Mouse (Mus musculus) c-Kit-positive CD71-positive TER-119-positive erythroid progenitor cells, embryonic 14.5 days (primary cell): ENCODE measurements around the gene Sorbs1.

ENCODE experiments used
- DNase-seq: peaks from one replicate; pipeline ENCODE4 v3.0.0-alpha.2; 2013; ENCODE audit warnings: low spot score

Gene Sorbs1

GRCm38 (mm10) chr19:40406661-40407060, 106.9 kb downstream of the Sorbs1 start:
- DNase-seq: no peak

- DNase-seq: no peak
Measured at GRCm38 (mm10) chr19:40405808-40406207, 107.8 kb downstream of the Sorbs1 start.

GRCm38 (mm10) chr19:40404582-40404981, 109.0 kb downstream of the Sorbs1 start:
- peak; percentile 27 for DNase-seq

DNA sequence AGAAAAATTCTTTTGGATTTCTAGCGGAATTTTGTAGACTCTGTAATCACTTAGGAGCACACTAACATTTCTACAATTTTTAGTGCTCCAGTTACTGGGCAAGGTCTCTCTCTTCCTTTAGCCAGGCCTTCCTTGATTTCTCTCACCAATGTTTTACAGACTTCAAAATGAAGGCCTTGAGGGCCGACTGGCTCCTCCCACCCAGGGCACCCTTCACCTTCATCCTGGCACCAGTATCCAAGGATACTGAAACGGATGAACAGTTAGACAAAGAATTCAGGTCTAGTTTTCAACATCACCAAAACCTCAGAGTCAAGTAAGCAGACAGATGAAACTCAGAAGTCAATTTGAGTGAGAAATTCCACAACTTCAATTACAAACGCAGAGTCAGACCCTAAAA, 109.6 kb downstream of the Sorbs1 start:
- DNase-seq: no peak

GRCm38 (mm10) chr19:40402155-40402963, 111.2 kb downstream of the Sorbs1 start:
- no peak for DNase-seq

DNA sequence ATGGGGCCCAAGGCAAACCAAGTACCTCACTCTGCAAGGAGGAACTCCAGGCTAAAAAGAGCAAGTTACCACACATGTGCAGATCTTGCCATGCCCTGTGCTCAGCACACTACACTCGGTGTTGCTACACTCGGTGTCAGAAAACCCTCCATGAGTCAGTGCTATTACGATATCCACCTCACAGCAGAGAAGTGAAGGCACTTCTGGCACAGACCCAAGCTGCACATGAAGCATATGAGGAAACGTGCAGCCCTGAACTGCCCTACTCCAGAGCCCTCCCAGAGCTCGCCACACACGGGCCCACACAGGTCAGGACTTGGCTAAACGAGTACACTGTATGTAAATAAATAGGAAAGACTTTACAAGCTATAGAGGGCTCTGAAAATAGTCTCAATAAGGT, 112.4 kb downstream of the Sorbs1 start:
- DNase-seq: no peak

- no peak for DNase-seq
Measured at GRCm38 (mm10) chr19:40400426-40401030, 113.1 kb downstream of the Sorbs1 start.

DNA sequence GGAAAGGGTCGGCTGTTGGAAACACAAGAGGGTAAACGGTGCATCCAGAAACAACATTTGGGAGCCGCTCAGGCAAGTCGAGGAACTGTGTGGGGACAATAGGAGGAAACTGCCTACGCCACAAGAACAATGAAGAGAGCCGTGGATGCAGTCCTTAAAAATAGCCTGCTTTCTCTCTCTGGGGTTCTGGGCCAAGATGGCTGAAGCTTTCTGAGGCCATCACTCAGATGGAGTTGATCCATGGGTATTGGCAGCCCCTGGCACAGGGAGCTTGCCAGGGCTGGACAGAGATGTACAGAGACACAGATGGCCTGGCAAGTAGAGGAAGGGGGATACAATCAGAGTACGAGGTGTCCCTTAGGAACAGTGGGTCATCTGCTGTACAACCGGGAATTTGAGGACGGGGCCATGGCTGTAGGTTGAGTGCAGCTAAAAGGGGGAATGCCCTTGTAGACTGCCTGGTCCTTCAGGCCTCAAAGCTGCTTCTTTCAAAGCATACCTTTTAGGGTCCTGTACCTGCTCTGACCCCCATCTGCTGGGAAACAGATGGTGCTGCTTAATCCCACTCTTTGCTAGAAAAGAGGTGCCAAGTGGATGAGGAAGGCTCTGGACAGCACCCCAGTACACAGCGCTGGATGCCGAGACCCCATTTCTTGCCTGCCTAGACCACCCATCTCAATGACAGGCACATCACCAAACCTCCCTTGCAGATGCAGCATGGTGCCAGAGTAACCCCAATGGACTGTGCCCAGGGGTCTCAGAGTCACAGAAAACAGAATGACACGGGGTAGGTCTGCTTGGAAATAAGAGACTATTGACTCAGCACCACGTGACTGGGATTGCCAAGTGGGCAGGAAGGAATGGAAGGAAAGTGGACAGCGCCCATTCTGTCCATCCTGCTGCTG, 117.6 kb downstream of the Sorbs1 start:
- DNase-seq: no peak

DNA sequence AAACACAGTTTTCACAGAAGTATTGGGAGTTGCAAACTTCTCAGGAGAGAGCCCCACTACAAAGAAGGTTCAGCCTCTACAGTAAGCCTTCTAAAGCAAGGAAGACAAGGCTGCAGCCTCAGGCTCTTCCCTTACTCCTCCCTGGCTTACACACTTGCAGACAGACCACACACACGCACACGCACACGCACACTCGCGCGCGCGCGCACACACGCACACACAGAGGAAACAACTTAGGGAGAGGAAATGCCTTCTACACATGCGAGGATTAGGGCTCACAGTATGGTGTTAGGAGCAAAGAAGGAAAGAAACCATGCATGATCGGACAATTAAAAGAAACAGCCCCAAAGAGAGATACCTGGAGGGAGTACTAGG, 118.3 kb downstream of the Sorbs1 start:
- no peak for DNase-seq

- no peak for DNase-seq
Measured at GRCm38 (mm10) chr19:40394555-40395320, 118.8 kb downstream of the Sorbs1 start.

DNA sequence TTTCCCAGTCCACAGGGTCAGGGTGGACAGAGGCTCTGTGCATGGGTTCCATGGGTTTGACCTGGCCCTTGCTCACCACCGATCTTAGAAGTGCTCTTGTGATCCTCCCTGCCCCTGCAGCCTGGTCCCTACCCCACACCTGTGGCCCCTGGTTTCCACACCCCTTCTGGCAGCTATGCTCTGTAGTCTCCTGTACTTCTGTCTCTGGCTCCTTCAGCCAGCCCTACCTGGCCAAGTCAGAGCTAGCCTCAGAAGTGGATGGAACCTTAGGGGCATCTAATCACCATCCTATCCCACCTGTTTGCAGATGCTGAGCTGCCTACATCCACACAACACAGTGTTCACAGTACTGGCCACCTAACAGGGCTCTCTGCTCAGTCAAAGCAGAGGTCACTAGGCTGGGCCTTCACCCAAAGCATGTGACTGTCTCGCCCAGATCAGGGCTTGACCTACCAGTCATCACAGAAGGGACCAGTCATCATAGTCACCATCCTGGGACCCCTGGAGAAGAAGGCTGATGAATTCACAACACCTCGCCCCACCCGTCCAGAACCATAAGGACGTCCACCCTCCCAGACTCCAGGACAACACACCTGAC, 120.7 kb downstream of the Sorbs1 start:
- no peak for DNase-seq

DNA sequence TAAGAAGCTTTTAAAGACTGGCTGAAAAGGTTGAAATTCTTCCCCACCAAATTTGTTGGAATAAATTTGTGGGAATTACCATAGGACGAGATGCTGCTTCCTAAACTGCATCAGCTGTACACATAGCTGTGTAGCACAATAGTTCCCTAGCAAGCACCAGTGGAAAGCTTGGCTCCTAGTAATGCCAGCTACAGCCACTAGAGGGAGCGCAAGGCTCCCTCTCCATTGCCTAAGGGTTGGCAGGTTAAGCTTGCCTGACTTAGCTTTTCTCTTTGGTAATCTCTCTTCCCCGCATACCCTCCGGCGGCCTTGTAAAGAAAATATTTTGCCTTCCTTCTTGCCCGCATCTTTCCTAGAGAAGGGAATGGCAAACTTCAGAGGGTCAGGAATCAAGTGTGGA, 122.1 kb downstream of the Sorbs1 start:
- peak; percentile 71 for DNase-seq

DNA sequence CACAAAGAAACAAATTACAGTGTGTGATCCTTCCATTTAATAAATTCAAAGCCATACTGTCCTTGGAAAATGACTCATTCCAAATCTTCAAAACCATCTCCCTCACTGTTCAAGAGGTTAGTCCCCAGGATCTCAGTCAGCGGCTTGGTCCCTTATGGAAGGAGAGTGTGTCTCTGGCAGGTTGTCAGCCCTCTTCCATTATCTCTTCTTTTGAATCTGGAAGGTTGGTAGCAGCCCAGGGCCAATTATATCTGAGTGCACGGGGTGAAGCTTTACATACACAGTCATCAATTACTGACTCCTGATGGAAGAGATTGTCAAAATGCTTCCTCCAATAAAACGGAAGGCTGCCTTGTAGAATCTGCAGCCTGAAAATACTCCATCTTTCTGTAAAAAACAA, 126.7 kb downstream of the Sorbs1 start:
- DNase-seq: no peak

- DNase-seq: no peak
Measured at GRCm38 (mm10) chr19:40385334-40385733, 128.2 kb downstream of the Sorbs1 start.

DNA sequence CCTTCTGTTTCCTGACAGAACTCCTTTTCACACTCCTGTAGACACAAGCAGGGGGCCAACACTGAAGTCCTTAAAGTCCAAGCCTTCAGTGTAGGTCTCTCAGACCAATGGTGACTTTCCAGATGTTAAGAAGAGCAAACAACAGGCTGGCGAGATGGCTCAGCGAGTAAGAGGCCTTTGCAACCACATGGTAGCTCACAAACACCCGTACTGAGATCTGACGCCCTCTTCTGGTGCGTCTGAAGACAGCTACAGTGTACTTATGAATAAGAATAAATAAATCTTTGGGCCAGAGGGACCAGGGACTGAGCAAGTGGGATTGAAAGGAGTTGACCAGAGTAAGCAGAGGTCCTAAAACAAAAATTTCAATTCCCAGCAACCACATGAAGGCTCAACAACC, 129.6 kb downstream of the Sorbs1 start:
- DNase-seq: no peak

GRCm38 (mm10) chr19:40380656-40381055, 132.9 kb downstream of the Sorbs1 start:
- DNase-seq: no peak

GRCm38 (mm10) chr19:40380005-40380404, 133.6 kb downstream of the Sorbs1 start:
- DNase-seq: no peak

DNA sequence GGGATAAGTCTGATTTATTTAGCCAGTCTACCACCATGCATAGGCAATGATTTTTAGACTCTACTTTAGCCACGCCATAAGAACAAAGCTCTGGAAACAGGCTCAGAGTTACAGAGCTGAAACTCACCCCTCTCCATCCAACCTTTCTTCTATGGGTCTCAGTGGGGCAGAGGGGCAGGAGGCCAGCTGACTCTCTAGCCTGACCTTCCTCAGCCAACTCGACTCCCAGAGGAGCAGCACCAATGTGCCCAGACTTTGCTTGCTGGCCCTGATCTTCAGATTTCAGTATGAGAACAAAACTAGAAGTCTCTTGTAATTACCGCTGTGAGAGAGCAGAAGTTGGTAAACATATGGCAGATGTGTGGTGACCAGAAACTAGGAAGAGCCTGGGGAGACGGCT, 134.5 kb downstream of the Sorbs1 start:
- DNase-seq: no peak

DNA sequence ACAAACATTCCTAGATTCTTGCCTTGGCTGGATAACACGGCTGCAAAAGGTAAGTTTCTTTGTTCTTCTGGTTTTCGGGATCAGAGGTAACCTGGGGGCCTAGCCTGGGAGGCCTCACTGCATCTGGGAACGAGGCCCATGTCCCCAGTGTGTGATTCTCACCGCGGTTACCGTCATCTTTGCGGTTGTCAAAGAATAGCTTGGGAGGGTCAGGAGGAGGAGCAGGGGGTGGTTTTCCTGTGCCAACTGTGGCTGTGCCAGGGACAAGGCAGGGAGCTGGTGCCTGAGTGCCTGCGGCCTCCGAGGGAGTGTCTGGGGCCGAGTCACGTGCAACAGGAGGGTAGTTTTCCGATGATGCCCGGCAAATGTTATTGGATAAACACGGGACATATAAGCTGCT, 135.9 kb downstream of the Sorbs1 start:
- DNase-seq: no peak

DNA sequence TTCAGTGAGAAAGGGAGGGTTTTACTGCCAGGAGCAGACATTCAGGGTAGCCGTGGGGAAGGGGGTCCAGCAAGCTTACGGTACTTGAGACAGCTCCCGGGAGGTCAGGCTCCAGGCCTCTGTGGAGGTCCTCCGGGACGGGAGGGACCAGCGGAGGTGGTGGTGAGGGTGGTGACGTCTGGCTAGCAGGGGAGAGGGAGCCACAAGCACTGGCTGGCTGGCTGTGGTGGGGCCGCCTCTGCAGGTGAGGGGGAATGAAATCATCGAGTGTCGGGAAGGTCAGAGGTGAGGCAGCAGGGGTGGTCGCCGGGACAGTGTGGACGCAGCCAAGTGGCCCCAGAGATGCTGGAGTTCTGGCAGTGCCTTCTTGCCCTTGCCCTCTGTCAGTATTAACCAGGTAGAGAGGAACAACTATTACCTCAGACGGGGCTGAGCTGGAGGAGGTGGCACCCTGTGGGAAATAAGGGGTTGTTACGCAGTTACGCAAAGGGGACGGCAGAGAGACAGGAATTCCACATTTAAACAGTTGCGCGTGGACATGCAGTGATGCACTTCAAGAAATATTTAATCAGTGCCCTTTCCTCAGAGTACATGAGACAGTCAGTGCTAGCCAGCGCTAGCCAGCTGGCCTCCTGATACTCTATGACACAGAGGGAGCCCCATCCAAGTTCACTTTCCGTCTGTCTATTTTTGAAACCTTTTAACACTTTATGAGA, 136.9 kb downstream of the Sorbs1 start:
- DNase-seq: no peak

GRCm38 (mm10) chr19:40374720-40375119, 138.9 kb downstream of the Sorbs1 start:
- no peak for DNase-seq
